Comparison of ENCODE assay signal across 8 mouse cellular contexts in genomic region chr13:90924072-90924471, GRCm38 (mm10). TPM values are rescaled to one million over a fixed set of nuclear protein-coding genes. Genes with fewer than 3 reads are reported as not detected.
DNase-seq lines count a peak whose midpoint lies in the region; ATAC-seq and TF ChIP-seq lines count a peak whose summit lies in the region.

No protein-coding gene starts in this region.

- no peak for TF ChIP-seq POLR2A in heart, adult 2 months (IDR thresholded peaks at IDR 0.05; ENCODE audit: insufficient read depth, low read depth, low read length)
- no peak for TF ChIP-seq POLR2A in ES-Bruce4 (IDR thresholded peaks at IDR 0.05; ENCODE audit: insufficient read depth, low read length)

- intact Hi-C loops in heart, adult 2 months (cut with DNase I), result loop anchor here (5.0 kb wide), 1 partner anchor 298 kb away; the partner anchor contains the start of gene Atg10

- peak overlapping the region; percentile 80 for H3K4me2 ChIP-seq in heart, embryonic 16.5 days (ENCODE audit: low read depth, low read length)
- H3K4me2 ChIP-seq in liver, embryonic 16.5 days (ENCODE audit: low read depth, low read length), result peak overlapping the region; percentile 75

- H3K4me1 ChIP-seq in heart, adult 2 months (ENCODE audit: control insufficient read depth, insufficient read depth, low read length), result no peaks in the 10 kb centered on the region
- no peaks in the 10 kb centered on the region for H3K4me1 ChIP-seq in ES-Bruce4 (ENCODE audit: control insufficient read depth, insufficient read depth, low read length)
- peaks cover 5% of the 10 kb centered on the region for H3K4me1 ChIP-seq in heart, embryonic 16.5 days (ENCODE audit: control insufficient read depth, insufficient read depth, low read length)
- peaks cover 14% of the 10 kb centered on the region for H3K4me1 ChIP-seq in liver, embryonic 16.5 days (ENCODE audit: control insufficient read depth, low read depth, low read length)

- no peaks in the 10 kb centered on the region for H3K27me3 ChIP-seq in heart, adult 2 months (ENCODE audit: control insufficient read depth, insufficient read depth, low read length)
- no peaks in the 10 kb centered on the region for H3K27me3 ChIP-seq in ES-Bruce4 (ENCODE audit: control insufficient read depth, insufficient read depth, low read length, poor library complexity, severe bottlenecking)
- no peaks in the 10 kb centered on the region for H3K27me3 ChIP-seq in heart, embryonic 16.5 days (ENCODE audit: control insufficient read depth, insufficient read depth, low read length)
- no peaks in the 10 kb centered on the region for H3K27me3 ChIP-seq in liver, embryonic 16.5 days (ENCODE audit: control insufficient read depth, insufficient read depth, low read depth, low read length)

- no peak for TF ChIP-seq CTCF in heart, adult 2 months (IDR thresholded peaks at IDR 0.05)
- TF ChIP-seq CTCF in ES-Bruce4 (IDR thresholded peaks at IDR 0.05; ENCODE audit: low read depth, low read length), result no peak

- WGBS in heart, adult 2 months, result 48% methylated on average over 9 of the region's 9 CpGs
- 41% methylated on average over 9 of the region's 9 CpGs for WGBS in heart, embryonic 16.5 days
- 16% methylated on average over 9 of the region's 9 CpGs for WGBS in liver, embryonic 16.5 days (ENCODE audit: insufficient replicate concordance)

- H3K36me3 ChIP-seq in heart, adult 2 months (ENCODE audit: control insufficient read depth, insufficient read depth, low read length), result peaks cover 7% of the 10 kb centered on the region; the same call in 1 of the 2 replicates
- H3K36me3 ChIP-seq in ES-Bruce4 (ENCODE audit: control insufficient read depth, insufficient read depth, low read length, poor library complexity, severe bottlenecking), result peaks cover 32% of the 10 kb centered on the region
- H3K36me3 ChIP-seq in heart, embryonic 16.5 days (ENCODE audit: control insufficient read depth, insufficient read depth), result peaks cover 24% of the 10 kb centered on the region
- H3K36me3 ChIP-seq in liver, embryonic 16.5 days (ENCODE audit: control insufficient read depth, insufficient read depth), result peaks cover 19% of the 10 kb centered on the region

- H3K27ac ChIP-seq in heart, adult 2 months, result no peak overlapping the region
- H3K27ac ChIP-seq in ES-Bruce4 (ENCODE audit: insufficient read depth, low read length), result peak overlapping the region; percentile 86
- H3K27ac ChIP-seq in heart, embryonic 16.5 days (ENCODE audit: low read length), result no peak overlapping the region; the same call in 1 of the 2 replicates
- H3K27ac ChIP-seq in liver, embryonic 16.5 days (ENCODE audit: low read length), result peak overlapping the region; percentile 85

- ATAC-seq in heart, embryonic 16.5 days (replicated peaks; ENCODE audit: extremely low read depth, insufficient read depth, low FRiP score), result no peak
- ATAC-seq in liver, embryonic 16.5 days (ENCODE audit: low read depth), result no peak

- TF ChIP-seq EP300 in heart, adult 2 months (IDR thresholded peaks at IDR 0.05; ENCODE audit: insufficient read depth, low read depth, low read length), result no peak
- TF ChIP-seq EP300 in ES-Bruce4 (IDR thresholded peaks at IDR 0.05; ENCODE audit: insufficient read depth, low read depth, low read length), result no peak

- DNase-seq in heart, adult 2 months, result no peak
- no peak for DNase-seq in heart, adult 18-20 months
- no peak for DNase-seq in layer of hippocampus, adult 11-12 months (ENCODE audit: low spot score)
- DNase-seq in cerebellum, postnatal 36 days, result no peak
- DNase-seq in adrenal gland, postnatal 14 days, result no peak

- H3K9me3 ChIP-seq in ES-Bruce4 (replicated peaks; ENCODE audit: control insufficient read depth, insufficient read depth, low read length, poor library complexity, severe bottlenecking), result no peaks in the 10 kb centered on the region
- no peaks in the 10 kb centered on the region for H3K9me3 ChIP-seq in heart, embryonic 16.5 days (replicated peaks; ENCODE audit: control insufficient read depth, low read length)
- H3K9me3 ChIP-seq in liver, embryonic 16.5 days (replicated peaks; ENCODE audit: control insufficient read depth, low read length), result no peaks in the 10 kb centered on the region

- peak overlapping the region; percentile 75 for H3K4me3 ChIP-seq in heart, adult 2 months
- peak overlapping the region; percentile 100 for H3K4me3 ChIP-seq in ES-Bruce4 (ENCODE audit: low read depth, low read length)
- peak overlapping the region; percentile 97 for H3K4me3 ChIP-seq in heart, embryonic 16.5 days (ENCODE audit: low read length)
- peak overlapping the region; percentile 97 for H3K4me3 ChIP-seq in liver, embryonic 16.5 days (ENCODE audit: low read depth, low read length)

- H3K9ac ChIP-seq in heart, adult 2 months (ENCODE audit: low read depth, low read length), result no peak overlapping the region
- peak overlapping the region; percentile 99 for H3K9ac ChIP-seq in ES-Bruce4 (ENCODE audit: low read depth, poor library complexity, severe bottlenecking)
- peak overlapping the region; percentile 97 for H3K9ac ChIP-seq in heart, embryonic 16.5 days (ENCODE audit: low read length)
- peak overlapping the region; percentile 95 for H3K9ac ChIP-seq in liver, embryonic 16.5 days (ENCODE audit: low read depth, low read length)

- H3K79me2 ChIP-seq in heart, adult 2 months (replicated peaks; ENCODE audit: control insufficient read depth, insufficient read depth, low read length), result no peaks in the 10 kb centered on the region

RNA-seq across cellular contexts. Expression of gene Rps23, which starts 1.3 kb away (rescaled TPM):
- total RNA-seq in heart, adult 2 months (2021), result 100 to 1,000 TPM; 175 to 189 TPM
- 119 and 153 TPM in 2 replicates for polyA plus RNA-seq in heart, adult 2 months (2012; rRNA removed)
- total RNA-seq in heart, adult 18-20 months (2021), result 100 to 1,000 TPM; 170 to 197 TPM
- polyA plus RNA-seq in ES-Bruce4 (2011; ENCODE audit: insufficient read depth, insufficient read length, low read depth, missing spikeins), result 273 and 488 TPM in 2 replicates
- polyA plus RNA-seq in heart, embryonic 16.5 days (2015; fragmentation: Nextera tagmentation; extraction: Ambion mirVana), result 80.5 and 93.9 TPM in 2 replicates
- polyA plus RNA-seq in liver, embryonic 16.5 days (2015; fragmentation: Nextera tagmentation; extraction: Ambion mirVana), result 84.9 and 126 TPM in 2 replicates
- 472 and 553 TPM in 2 replicates for total RNA-seq in adrenal gland, postnatal 14 days (2021)

RNA-seq across cellular contexts. Expression of gene Atp6ap1l, which starts 18.9 kb away (rescaled TPM):
- total RNA-seq in heart, adult 2 months (2021), result 1 to 10 TPM in 1 of 2 experiments, under 1 TPM in 1; 0.57 to 1.0 TPM
- polyA plus RNA-seq in heart, adult 2 months (2012; rRNA removed), result 1.2 and 2.3 TPM in 2 replicates
- total RNA-seq in heart, adult 18-20 months (2021), result not detected
- not detected in 2 replicates for polyA plus RNA-seq in ES-Bruce4 (2011; ENCODE audit: insufficient read depth, insufficient read length, low read depth, missing spikeins)
- polyA plus RNA-seq in heart, embryonic 16.5 days (2015; fragmentation: Nextera tagmentation; extraction: Ambion mirVana), result 0.39 and 0.87 TPM in 2 replicates
- 0.13 and 0.14 TPM in 2 replicates for polyA plus RNA-seq in liver, embryonic 16.5 days (2015; fragmentation: Nextera tagmentation; extraction: Ambion mirVana)
- total RNA-seq in adrenal gland, postnatal 14 days (2021), result not detected in 2 replicates

Comparison
In these comparisons a context has a peak if more than half of its experiments do, and no peak if none do; other contexts are left out.
1. H3K27ac ChIP-seq: peak in ES-Bruce4 (single experiment) and liver, embryonic 16.5 days (single experiment); none in heart, adult 2 months (single experiment) and heart, embryonic 16.5 days (single experiment).
2. Peak in every context shown above with its lines, with median percentiles within 50 percentile points of each other: H3K4me3 ChIP-seq.